Mouse (Mus musculus) lung, adult 2 months (tissue): ENCODE data around the gene Pdhx. TPM values are rescaled to one million over a fixed set of nuclear protein-coding genes. Genes with fewer than 3 reads are reported as not detected.

Source experiments
- DNase-seq: peaks from one replicate; pipeline ENCODE4 v3.0.0; 2022
- H3K4me1 ChIP-seq: fragments of 200-500 bp; 2 replicates; pipeline ENCODE4 v1.6.1; 2011; ENCODE audit warnings: low read length; ENCODE audit not compliant: control insufficient read depth, insufficient read depth
- H3K4me3 ChIP-seq: fragments of 200-500 bp; replicated peaks from 2 replicates; pipeline ENCODE3; 2011; ENCODE audit warnings: low read depth, mild to moderate bottlenecking, control low read depth, low read length; ENCODE audit errors: extremely low read depth
- CTCF ChIP-seq: fragments of 200-500 bp; IDR thresholded peaks from 2 replicates; pipeline ENCODE4 v1.5.1; 2011; ENCODE audit warnings: mild to moderate bottlenecking, low read length, control low read depth; ENCODE audit not compliant: insufficient read depth
- POLR2A ChIP-seq: fragments of 200-500 bp; IDR thresholded peaks from 2 replicates; pipeline ENCODE4 v1.6.1; 2011; ENCODE audit warnings: low read depth, mild to moderate bottlenecking, control low read depth, low read length, borderline replicate concordance; ENCODE audit errors: extremely low read depth
- WGBS: fragments of 180-500 bp; shearing (Covaris S2); methylation state at CpG from one replicate; pipeline ENCODE4 v1.1.7; 2018; 5-methylcytosine and 5-hydroxymethylcytosine counted together
- polyA plus RNA-seq: library from polyadenylated mRNA; depleted of rRNA; stranded (reverse); fragments of >200 nt; gene quantifications from 2 replicates; pipeline ENCODE4 v1.2.3, GENCODE M21; 2012

The Pdhx gene
- polyA plus RNA-seq, 1 experiment = 16.0 TPM

DNA sequence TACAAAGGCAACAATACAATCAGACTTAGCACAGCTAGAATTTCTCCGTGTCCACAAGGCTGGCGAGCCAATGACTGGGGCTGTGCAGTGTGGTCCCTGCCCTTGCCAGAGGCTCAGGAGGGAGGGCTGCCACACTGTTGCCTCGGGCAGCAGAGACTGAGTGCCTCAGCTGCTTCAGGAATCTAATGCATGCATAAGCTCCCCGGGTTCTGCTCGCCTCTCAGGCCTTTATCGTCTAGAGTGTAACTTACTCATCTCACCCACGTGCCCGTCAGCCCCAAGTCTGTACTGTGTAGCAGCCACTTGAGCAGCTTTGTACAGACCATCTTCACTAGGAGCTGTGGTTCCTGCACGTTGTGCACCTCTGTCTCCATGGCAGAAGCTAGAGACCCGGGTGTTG lies 12.3 kb upstream of the Pdhx start:
- no peak for TF ChIP-seq CTCF
- TF ChIP-seq POLR2A = no peak
- WGBS = 82% methylated on average over 10 of the region's 10 CpGs
- no peak for DNase-seq

DNA sequence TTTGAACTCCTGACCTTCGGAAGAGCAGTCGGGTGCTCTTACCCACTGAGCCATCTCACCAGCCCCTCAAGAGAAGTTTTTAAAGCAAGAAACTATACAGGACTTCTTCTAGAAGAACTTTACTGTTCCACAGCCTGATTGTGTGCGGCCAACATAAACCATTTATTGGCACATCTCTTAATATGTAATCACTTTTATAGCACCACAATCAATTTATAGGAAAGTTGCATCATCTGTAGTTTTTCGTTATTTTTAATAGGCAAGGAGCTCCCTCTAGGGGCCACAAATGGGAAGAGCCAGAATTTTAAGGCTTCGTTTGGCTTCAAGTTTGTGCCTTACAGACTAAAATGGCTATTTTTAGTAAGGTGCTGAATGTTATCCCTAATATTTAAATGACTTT lies 11.1 kb upstream of the Pdhx start:
- WGBS = 47% methylated on average over 5 of the region's 5 CpGs
- TF ChIP-seq CTCF (no peak), POLR2A (no peak)
- H3K4me1 ChIP-seq = peaks cover 7% of the 10 kb centered on the region
- no peak overlapping the region for H3K4me3 ChIP-seq
- DNase-seq = no peak

More for the DNA sequence above, 12.3 kb upstream of the Pdhx start:
- Histone ChIP-seq H3K4me3 (no peak overlapping the region), H3K4me1 (peaks cover 9% of the 10 kb centered on the region)

DNA sequence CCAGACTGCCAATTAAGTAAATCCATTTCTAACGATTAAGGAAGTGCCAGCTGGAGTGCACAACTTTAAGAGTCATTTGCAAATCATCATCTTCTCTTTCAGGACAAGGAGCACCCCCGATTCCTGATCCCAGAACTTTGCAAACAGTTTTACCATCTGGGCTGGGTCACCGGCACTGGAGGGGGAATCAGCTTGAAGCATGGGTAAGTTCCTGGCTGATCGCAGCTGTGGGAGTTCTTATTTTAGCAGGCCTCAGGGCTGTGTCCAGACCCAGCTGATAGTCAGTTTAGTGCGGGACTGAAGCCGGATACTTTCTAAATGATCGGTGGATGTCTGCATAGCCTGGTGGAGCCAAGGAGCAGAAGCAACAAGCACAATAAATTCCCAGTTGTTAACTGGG lies 9.5 kb upstream of the Pdhx start:
- no peak for DNase-seq
- Histone ChIP-seq H3K4me1 (peaks cover 7% of the 10 kb centered on the region), H3K4me3 (no peak overlapping the region)
- 71% methylated on average over 7 of the region's 7 CpGs for whole genome bisulfite sequencing
- TF ChIP-seq CTCF = no peak
- TF ChIP-seq POLR2A = no peak

DNA sequence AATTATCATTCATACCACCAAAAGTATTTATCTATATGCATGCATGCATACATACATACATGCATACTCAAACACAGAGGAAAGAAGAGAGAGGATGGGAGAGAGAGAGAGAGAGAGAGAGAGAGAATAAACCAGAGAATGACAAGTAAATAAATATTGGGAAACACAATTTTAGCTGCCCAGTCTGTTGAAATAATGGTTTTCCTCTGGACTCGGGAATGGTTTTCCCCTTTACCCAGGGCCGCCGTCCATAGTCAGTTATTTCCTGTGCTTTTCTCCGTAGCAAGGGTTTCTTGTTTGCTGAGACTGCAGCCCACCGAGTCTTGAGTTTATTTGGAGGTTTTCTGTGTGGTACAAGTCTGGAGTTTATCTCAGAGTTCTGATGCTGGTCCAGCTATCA lies 8.4 kb upstream of the Pdhx start:
- DNase-seq = no peak
- 40% methylated on average over 5 of the region's 5 CpGs for WGBS
- Histone ChIP-seq H3K4me1 (peaks cover 7% of the 10 kb centered on the region), H3K4me3 (no peak overlapping the region)
- TF ChIP-seq CTCF = no peak
- TF ChIP-seq POLR2A = no peak

DNA sequence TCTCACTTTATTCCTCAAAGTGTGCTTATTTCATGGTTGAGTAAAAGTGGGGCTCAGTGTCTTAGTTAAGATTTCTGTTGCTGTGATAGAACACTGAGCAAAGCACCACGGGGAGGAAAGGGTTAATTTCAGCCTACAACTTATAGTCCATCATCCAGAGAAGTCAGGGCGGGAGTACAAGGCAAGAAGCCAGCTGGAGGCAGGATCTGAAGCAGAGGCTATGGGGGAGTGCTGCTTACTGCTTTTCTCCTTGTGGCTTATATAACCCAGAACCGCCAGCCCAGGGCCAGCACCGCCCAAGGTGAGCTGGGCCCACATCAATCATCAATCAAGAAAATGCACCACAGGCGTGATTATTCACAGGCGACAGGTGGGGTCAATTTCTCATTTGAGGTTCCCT lies 7.8 kb upstream of the Pdhx start:
- no peak for DNase-seq
- H3K4me1 ChIP-seq = peaks cover 7% of the 10 kb centered on the region
- TF ChIP-seq CTCF (no peak), POLR2A (no peak)
- H3K4me3 ChIP-seq = no peak overlapping the region
- 63% methylated on average over 6 of the region's 6 CpGs for WGBS

DNA sequence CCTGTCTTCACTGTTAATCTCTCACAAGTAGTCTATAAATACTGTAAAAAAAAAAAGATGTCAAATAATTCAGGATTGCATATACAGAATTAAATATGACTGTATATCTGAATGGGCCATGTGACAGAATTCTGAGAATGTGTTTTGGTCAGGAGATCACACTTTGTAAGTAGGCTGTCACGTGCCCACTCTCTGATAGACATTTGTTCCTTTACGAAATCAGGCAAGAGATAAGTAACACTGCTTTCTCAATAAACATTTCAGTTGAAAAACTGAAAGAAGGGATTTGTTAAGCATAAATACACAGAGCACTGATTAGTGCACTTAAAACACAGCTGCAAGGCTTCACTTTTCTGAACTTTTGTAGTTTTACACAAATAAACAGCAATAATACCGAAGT lies 2.7 kb downstream of the Pdhx start:
- Histone ChIP-seq H3K4me1 (peaks cover 4% of the 10 kb centered on the region; the same call in 1 of the 2 replicates), H3K4me3 (no peak overlapping the region)
- WGBS = 42% methylated on average over 3 of the region's 3 CpGs
- TF ChIP-seq POLR2A = no peak
- TF ChIP-seq CTCF = no peak
- DNase-seq = no peak

DNA sequence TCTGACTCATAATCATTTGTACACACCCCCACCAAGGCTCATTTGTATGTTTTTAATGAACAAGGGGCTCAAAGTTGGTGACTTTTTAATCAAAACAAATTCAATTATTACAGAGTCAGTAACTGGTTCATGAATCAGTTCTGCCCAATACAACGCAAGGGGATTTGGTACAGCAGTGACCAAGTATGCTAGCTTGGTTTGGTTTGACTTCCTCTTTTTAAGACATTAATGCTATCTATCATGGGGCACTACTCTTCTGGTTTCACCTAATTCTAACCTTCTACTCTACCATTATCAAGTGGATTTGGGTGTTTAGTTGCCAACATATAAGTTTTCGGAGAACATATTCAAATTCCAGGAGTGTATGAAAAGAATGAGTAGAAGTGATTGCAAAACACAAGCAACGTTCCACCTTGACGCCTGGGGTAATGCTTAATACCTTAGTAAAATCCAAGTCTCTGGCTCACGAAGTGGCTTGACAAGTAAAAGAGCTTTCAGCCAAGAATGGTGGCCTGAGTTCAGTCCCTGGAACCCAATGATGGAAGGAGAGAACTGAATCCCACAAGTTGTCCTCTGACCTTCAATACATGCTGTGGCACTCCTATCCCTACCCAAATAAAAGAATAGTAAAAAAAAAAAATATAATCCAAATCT lies 3.4 kb downstream of the Pdhx start:
- no peak for TF ChIP-seq POLR2A
- no peak for TF ChIP-seq CTCF
- WGBS = 74% methylated on average over 5 of the region's 5 CpGs
- no peak overlapping the region for H3K4me3 ChIP-seq
- peaks cover 4% of the 10 kb centered on the region; the same call in 1 of the 2 replicates for H3K4me1 ChIP-seq
- DNase-seq = no peak

DNA sequence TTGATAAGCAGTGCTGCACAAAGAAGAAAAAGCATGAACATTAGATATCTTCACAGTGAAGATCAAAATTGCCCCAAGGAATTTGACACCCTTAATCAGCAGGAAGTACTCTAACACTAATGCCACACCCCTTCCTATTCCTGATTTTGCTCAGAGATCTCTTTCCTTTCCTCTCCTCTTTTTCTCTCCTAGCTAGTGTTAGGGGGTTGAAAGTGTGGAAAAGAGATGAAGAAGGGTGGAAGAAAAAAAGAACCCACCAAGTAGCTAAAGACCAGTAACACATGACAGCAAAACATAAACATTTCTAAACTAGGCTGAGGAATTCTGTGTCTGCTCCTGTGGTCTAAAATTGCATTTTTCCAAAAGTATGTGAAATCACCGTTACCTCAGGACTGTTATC lies 4.7 kb downstream of the Pdhx start:
- no peak overlapping the region for H3K4me3 ChIP-seq
- 71% methylated on average over 1 of the region's 1 CpGs for WGBS
- DNase-seq = no peak
- no peak for TF ChIP-seq CTCF
- TF ChIP-seq POLR2A = no peak
- peaks cover 4% of the 10 kb centered on the region; the same call in 1 of the 2 replicates for H3K4me1 ChIP-seq

DNA sequence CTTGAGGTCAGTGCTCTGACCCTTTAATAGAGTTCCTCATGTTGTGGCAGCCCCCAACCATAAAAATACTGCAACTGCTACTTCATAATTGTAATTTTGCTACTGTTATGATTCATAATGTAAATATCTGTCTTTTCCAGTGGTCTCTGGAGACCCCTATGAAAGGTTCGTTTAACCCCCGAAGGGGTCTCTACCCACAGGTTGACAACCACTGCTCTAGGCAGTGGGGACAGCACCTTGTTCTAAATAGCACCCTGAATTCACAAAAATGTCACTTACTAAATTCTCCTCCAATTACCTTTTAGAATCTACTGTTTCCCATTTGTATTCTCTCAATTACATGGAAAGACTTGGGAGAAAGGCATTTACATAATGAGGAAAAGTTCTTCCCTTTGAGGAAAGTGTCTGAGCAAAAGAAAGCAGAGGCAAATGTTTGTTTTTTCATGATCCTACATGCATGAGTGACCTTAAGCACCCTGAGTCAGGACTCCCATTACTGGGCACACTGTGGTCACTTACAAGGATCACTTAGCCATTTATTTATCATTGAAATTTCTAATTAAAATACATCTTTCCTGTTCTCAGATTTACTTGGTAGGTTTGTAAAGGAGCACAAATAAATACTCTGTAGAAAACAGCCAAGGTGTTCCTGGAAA lies 5.6 kb downstream of the Pdhx start:
- peaks cover 4% of the 10 kb centered on the region; the same call in 1 of the 2 replicates for H3K4me1 ChIP-seq
- no peak for TF ChIP-seq POLR2A
- no peak for TF ChIP-seq CTCF
- 96% methylated on average over 2 of the region's 2 CpGs for WGBS

More for the DNA sequence above, 5.6 kb downstream of the Pdhx start:
- H3K4me3 ChIP-seq = no peak overlapping the region
- no peak for DNase-seq
